In the genomic region with DNA sequence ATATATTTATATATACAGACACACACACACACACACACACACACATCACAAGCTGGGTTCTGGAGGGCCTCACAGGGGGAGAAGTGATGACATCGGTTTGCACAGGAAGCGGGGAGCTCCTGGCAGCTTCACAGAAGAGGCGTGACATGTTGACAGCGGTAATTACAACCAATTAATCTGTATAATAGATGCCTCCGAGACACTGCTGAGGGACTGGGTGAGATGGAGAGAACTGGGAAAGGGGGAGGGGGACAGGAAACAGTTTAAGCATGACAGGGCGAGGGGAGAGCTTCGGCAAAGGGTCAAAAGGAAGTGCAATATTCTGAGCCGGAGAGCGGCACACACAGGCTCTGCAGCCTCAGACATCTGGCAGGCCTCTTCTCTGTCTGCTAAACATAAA, we compare ENCODE assay signal across 7 mouse cellular contexts.
DNase-seq lines count a peak whose midpoint lies in the region; ATAC-seq lines count a peak whose summit lies in the region.

No protein-coding gene starts in this region.

- H3K9ac ChIP-seq in midbrain, embryonic 11.5 days (ENCODE audit: low read length), result 0 out of 2 replicates have a peak overlapping the region, but pooled peaks have one; percentile 16

- no peak overlapping the region for H3K4me2 ChIP-seq in midbrain, embryonic 11.5 days

- H3K27ac ChIP-seq in midbrain, embryonic 11.5 days (ENCODE audit: low read depth, low read length), result no peak overlapping the region

- peak; percentile 81 for DNase-seq in Muller cell, postnatal 12 days (ENCODE audit: inconsistent ontology term)
- peak; percentile 75 for DNase-seq in embryo, embryonic 11 days
- peak; percentile 5 to 26 for DNase-seq in heart, postnatal 36 days
- DNase-seq in kidney, postnatal 4 days, result peak; percentile 82 to 88
- no peak for DNase-seq in midbrain, embryonic 11.5 days (ENCODE audit: low spot score, missing footprints)
- peak; percentile 46 to 47 for DNase-seq in thymus, postnatal 10 days (ENCODE audit: low spot score in 2 of 2)
- no peak for DNase-seq in testis, postnatal 14 days (ENCODE audit: low spot score)

- H3K9me3 ChIP-seq in midbrain, embryonic 11.5 days (ENCODE audit: control insufficient read depth, low read length), result no peaks in the 10 kb centered on the region

- WGBS in midbrain, embryonic 11.5 days, result 57% methylated on average over 9 of the region's 9 CpGs

- H3K27me3 ChIP-seq in midbrain, embryonic 11.5 days (ENCODE audit: control insufficient read depth, insufficient read depth, low read length), result no peaks in the 10 kb centered on the region

- peaks cover 2% of the 10 kb centered on the region; the same call in 1 of the 2 replicates for H3K4me1 ChIP-seq in midbrain, embryonic 11.5 days (ENCODE audit: control insufficient read depth, insufficient read depth, low read length)

- intact Hi-C loops in heart, postnatal 36 days (cut with DNase I), result no loop called here

- peak; percentile 44; the same call in 1 of the 2 replicates for ATAC-seq in midbrain, embryonic 11.5 days (ENCODE audit: low FRiP score)

- peaks cover 4% of the 10 kb centered on the region; the same call in 1 of the 2 replicates for H3K36me3 ChIP-seq in midbrain, embryonic 11.5 days (ENCODE audit: control insufficient read depth, insufficient read depth, low read length)

- no peak overlapping the region for H3K4me3 ChIP-seq in midbrain, embryonic 11.5 days (ENCODE audit: low read depth, low read length)

Comparison
In these comparisons a context has a peak if more than half of its experiments do, and no peak if none do; other contexts are left out.
1. DNase-seq: peak in Muller cell, postnatal 12 days (single experiment), embryo, embryonic 11 days (single experiment), heart, postnatal 36 days (2 of 2), kidney, postnatal 4 days (2 of 2) and thymus, postnatal 10 days (2 of 2); none in midbrain, embryonic 11.5 days (single experiment) and testis, postnatal 14 days (single experiment).